Mouse (Mus musculus): ENCODE measurements around the gene Dip2a.

- TF ChIP-seq GATA1 (IDR thresholded peaks at IDR 0.05; ENCODE audit: low read length): no peak
- no peak for TF ChIP-seq TAL1 (IDR thresholded peaks at IDR 0.05; ENCODE audit: low read length)
Observed at GRCm38 (mm10) chr10:76247960-76248646, 97.0 kb downstream of the Dip2a start.

All from erythroblast, embryonic 14.5 days (primary cell).